Mouse (Mus musculus) induced T-regulatory cell, adult 2 months (primary cell): ENCODE measurements around the gene Ccl11.

Experiments
- DNase-seq: peaks from one replicate; pipeline ENCODE4 v3.0.0-alpha.2; 2012; ENCODE audit warnings: low read depth

Ccl11 gene

DNA sequence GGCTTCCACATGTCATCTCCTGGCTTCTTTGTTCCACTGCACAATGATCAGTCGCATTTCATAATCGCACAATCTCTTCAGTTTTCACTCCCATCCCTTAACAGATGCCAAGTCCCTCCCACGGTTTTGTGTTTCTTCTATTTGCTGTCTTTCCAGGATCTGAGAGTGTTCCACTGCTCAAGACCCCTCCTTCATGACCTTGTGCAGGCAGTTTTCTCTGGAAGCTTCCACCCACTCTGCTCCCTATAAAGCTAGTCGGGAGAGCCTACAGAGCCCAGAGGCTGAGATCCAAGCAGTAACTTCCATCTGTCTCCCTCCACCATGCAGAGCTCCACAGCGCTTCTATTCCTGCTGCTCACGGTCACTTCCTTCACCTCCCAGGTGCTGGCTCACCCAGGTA lies at the start of gene Ccl11:
TSS of gene Ccl11 (plus strand) at position 178 of the 400 bp plus-strand sequence.
- DNase-seq = no peak

GRCm38 (mm10) chr11:82010115-82010514 lies 47.5 kb upstream of the Ccl11 start:
- no peak for DNase-seq

GRCm38 (mm10) chr11:82011411-82012193 lies 46.0 kb upstream of the Ccl11 start:
- DNase-seq = no peak

DNA sequence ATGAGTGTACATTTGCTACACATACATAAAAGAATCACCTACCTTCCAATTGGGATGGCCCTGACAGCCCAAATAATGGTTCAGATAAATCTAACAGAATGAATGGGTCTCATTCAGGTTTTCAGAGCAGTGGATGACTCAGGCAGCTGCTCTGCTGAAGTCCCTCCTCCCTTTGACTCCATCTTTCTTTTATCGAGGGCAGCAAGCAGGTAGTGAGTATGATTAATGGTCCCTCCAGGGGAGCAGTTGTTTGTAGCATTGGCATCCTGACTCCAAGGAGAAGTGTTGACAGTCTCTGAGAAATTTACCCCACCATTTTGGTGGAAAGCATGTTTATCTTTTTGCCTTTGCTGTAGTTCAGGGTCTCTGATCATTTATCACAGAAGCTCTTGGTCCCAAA lies 43.9 kb upstream of the Ccl11 start:
- DNase-seq = no peak

- no peak for DNase-seq
These were observed 42.6 kb upstream of the Ccl11 start for GRCm38 (mm10) chr11:82015066-82015465.

GRCm38 (mm10) chr11:82016181-82016780 lies 41.3 kb upstream of the Ccl11 start:
- DNase-seq = no peak

- no peak for DNase-seq
These were observed 38.2 kb upstream of the Ccl11 start for GRCm38 (mm10) chr11:82019389-82019788.

- DNase-seq = no peak
These were observed 37.8 kb upstream of the Ccl11 start for GRCm38 (mm10) chr11:82019793-82020192.

GRCm38 (mm10) chr11:82021406-82021805 lies 36.2 kb upstream of the Ccl11 start:
- no peak for DNase-seq

DNA sequence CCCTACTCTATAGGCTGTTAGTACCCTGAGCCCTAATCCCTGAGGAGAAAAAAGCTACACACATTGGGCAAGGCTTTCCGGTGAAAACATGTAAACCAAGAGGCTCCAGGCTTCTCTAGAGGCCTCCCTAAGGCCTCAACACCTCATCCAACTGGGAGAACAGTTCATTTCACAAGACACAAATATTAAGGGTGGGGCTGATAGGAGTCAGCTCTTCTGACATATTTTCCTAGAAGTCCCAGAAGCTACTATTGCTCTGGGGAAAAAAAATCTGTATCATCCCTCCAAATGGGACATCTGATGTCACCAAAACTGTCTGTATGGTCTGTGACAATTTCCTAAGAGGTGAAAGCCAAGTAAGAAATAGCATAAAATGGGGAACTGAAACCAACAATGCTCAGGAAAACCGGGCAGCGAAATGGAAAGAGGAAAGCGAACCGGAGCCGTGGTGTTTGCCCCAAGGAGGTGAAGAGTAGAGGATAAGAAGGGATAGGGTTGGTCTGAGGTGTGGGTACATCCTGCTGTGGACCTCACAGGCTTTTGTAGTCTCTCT lies 35.0 kb upstream of the Ccl11 start:
- no peak for DNase-seq

GRCm38 (mm10) chr11:82023769-82024168 lies 33.9 kb upstream of the Ccl11 start:
- no peak for DNase-seq

GRCm38 (mm10) chr11:82030171-82030570 lies 27.5 kb upstream of the Ccl11 start:
- DNase-seq = no peak

GRCm38 (mm10) chr11:82032136-82032535 lies 25.5 kb upstream of the Ccl11 start:
- no peak for DNase-seq

DNA sequence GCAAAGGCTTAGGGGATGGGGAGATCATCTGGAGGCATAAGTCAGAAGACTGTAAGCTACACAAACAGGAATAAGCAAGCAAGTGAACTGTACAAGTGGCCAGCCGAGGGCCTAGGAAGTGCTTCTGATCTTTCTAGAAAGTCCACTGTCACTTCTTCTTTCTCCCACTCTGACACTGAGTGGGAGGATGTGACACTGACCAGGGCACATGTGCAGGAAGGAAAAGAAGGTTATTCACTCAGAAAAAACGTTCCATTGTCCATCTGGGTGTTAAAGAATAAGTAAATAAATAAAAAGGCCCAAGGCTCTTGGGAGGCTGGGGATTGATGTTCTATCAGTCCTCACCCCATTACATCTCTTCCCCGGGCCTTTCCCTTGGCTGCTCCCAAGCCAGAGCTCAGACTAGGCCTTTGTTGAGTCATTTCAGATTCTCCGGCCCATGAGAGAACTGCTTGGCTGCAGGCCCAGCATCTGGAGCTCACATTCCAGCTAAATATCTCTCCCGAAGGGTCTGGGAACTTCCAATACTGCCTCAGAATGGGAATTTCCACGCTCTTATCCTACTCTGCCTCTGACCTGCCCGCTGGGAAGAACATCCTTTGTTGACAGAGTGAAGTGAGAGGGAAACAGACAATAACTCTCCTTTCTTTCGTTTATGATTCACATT lies 24.8 kb upstream of the Ccl11 start:
- no peak for DNase-seq

DNA sequence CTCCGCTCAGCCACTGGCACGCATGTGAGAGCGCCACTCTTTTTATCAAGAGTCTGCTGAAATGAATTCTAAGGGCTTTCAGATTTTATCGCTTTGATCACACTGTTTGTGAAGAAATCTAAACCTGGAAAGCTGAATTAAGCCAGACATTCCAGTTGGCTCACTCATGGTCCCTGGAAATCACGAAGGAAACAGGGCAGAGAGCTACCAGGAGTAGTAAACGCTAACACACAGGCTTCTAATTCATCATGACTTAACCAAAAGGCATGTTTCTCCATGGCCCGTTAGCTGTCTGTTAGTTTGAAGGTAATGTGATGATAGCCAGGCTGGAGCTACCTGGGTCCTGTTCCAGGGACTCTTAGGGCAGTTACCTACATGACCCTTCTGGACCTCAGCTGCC lies 23.2 kb upstream of the Ccl11 start:
- no peak for DNase-seq

DNA sequence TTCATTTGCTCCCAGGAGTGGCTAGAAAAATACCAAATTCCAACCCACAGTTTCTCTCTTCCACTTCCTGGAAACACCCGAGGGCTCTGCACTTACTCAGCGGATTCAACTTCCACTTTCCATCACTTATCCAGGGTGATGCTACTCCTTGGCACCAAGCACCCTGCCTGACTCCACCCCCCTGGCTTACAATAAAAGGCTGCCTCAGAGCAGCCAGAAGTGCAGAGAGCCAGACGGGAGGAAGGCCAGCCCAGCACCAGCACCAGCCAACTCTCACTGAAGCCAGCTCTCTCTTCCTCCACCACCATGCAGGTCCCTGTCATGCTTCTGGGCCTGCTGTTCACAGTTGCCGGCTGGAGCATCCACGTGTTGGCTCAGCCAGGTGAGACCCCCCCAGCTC lies 22.3 kb upstream of the Ccl11 start, which contains the start of gene Ccl2:
TSS of gene Ccl2 (plus strand) at position 216 of the 400 bp plus-strand sequence.
- DNase-seq = no peak

GRCm38 (mm10) chr11:82035857-82036256 lies 21.8 kb upstream of the Ccl11 start:
- DNase-seq = no peak

GRCm38 (mm10) chr11:82038535-82038934 lies 19.1 kb upstream of the Ccl11 start, which contains the start of gene Gm17268:
TSS of gene Gm17268 (minus strand) at chr11:82038562.
- DNase-seq = no peak

DNA sequence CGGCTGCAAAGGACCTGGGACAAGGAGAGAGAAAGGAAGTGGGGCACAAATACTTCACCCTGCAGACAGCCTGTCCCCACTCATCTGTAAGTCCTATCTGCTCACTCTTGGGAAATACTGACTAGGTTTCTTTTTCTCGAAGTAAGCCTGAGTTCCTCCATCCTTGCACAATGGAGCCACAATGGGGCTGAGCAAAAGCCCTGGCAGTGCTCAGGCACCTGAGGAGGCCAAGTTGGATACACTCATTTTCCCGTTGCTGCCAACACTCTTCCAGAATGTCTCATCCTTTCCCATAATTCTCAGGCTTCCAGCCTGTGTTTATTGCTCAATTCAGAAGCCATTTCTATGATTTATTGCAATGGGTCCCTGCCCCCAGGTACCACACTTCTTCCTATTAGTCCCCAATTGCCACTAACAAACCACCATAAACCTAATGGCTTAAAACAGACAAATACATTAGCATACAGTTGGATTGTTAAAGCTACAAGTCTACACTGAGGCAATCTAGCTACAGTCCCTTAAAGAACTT lies 18.4 kb upstream of the Ccl11 start:
- no peak for DNase-seq

GRCm38 (mm10) chr11:82041671-82042080 lies 15.9 kb upstream of the Ccl11 start:
- no peak for DNase-seq

DNA sequence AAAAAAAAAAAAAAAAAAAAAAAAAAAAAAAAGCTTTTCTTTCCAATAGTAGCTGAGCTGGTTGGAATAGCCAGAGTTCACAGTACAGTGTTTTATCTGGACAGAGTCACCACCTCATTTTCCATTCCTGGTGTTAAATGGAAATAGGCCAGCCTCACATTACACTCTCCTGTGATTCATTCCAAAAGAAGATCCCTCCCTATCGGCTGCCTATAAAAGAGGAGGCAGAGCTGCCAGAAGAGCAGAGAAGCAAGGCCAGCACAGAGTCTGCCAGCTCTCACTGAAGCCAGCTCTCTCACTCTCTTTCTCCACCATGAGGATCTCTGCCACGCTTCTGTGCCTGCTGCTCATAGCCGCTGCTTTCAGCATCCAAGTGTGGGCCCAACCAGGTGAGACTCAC lies 12.2 kb upstream of the Ccl11 start, which contains the start of gene Ccl7:
TSS of gene Ccl7 (plus strand) at position 242 of the 400 bp plus-strand sequence.
- DNase-seq = no peak

DNA sequence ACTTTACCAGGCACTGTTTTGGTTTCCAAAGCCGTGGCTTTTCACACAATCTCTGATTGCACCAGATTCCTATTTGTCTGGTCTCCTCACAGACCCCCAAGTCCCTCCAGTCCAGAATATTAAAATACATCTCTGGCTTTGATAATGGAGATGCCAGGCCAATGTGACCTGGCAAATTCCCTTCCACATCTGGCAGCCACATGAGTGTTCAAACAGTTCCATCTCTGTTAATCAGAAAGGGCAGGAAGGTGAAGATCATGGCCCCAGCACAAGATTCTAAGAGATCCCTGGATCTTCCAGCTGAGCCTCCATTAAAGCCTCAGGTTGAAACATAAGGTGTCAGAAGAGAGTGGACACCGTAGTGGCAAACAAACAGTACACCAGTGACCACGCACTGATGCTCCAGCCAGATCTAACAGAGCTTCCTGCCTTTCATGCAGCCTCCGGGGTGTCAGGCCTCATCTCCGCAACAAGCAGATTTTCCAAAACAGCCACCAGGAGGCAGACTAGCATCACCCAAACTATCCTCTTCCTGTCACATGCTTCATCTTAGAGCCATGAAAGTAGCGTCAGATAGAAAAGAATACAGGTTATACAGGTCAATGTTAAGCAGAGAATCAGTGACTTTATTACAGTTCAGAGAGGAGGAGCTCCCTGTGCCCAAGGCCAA lies 9.7 kb upstream of the Ccl11 start:
- DNase-seq = peak; percentile 73
